Mouse (Mus musculus): ENCODE measurements at regions not wholly inside any gene's neighbourhood (a gene's known extent, or its start where the extent isn't known, plus 50 kb on each side); places are given as distances from the start of the nearest gene placed in this dataset.

DNA sequence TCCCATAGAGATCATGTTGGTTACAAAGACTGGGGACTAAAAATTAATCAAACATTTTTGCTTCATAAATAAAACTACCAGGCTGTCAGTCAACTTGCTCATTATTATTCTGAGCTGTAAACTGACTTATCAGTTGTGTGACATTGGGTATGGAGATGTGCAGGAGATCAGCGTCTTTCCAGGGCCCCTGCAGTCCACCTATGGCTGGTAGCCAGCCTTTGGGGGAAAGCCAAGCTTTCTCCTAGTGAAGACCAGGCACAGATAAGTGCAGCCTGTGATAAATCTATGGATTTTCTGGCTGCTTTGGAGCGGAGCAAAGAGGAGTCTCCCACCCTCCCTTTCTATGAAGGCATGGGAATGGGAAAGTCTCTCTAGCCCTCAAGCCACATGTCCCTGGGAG is 172.0 kb upstream of the Glra1 start:
- TF ChIP-seq POLR2A (IDR thresholded peaks at IDR 0.05; ENCODE audit: extremely low read depth, insufficient read depth, low read length) (no peak), CTCF (IDR thresholded peaks at IDR 0.05; ENCODE audit: low read depth, low read length) (no peak)

Data from liver, adult 2 months (tissue).